Comparison of ENCODE assay signal across 31 mouse cellular contexts in the genomic region with DNA sequence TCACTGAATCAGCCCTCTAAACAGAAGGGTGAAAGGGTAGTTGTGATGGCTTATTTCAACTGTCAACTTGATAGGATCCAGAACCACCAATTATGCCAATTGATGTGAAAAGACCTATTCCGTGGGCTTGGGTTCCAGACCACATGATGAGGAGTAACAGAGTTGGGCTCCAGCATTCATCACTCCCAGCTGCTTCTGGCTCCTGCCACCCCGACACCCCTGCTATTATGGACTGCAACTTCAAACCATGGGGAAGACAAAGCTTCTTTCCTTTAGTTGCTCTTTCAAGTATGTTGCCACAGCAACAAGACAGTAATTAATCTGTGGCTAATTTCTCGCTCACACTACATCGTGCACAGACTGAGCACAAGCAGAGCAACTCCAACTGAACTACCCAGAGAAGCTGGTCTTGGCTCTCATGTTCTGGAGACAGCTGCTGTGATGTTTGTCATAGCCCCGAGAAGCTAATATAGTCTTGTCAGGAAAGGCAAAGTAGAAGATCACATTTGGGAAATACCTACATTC.
DNase-seq lines count a peak whose midpoint lies in the region; ATAC-seq and TF ChIP-seq lines count a peak whose summit lies in the region.
"Had no signal": no experiment of that assay in that cellular context is flagged by ENCODE, and none has a peak within 500 bp of the region (broad histone marks: within the 10 kb centered on the region; RNA-seq: fewer than 3 reads in every experiment).

No protein-coding gene starts in this region.

- 24% methylated on average over 5 of the region's 5 CpGs for WGBS in forebrain, embryonic 13.5 days
- 60% methylated on average over 5 of the region's 5 CpGs for WGBS in forebrain, embryonic 11.5 days
- 60% methylated on average over 5 of the region's 5 CpGs for WGBS in embryonic facial prominence, embryonic 11.5 days

- no peaks in the 10 kb centered on the region for H3K9me3 ChIP-seq in forebrain, embryonic 13.5 days (replicated peaks)
- H3K9me3 ChIP-seq in forebrain, embryonic 11.5 days (ENCODE audit: control insufficient read depth, low read length) = no peaks in the 10 kb centered on the region
- H3K9me3 ChIP-seq in embryonic facial prominence, embryonic 11.5 days (replicated peaks; ENCODE audit: control insufficient read depth, low read length) = no peaks in the 10 kb centered on the region
- H3K9me3 ChIP-seq: embryonic facial prominence, embryonic 13.5 days; heart, embryonic 10.5 days; heart, embryonic 15.5 days; hindbrain, embryonic 12.5 days; limb, embryonic 10.5 days; limb, embryonic 15.5 days; megakaryocyte, embryonic 14.5 days; midbrain, embryonic 13.5 days had no signal

- H3K4me3 ChIP-seq in forebrain, embryonic 13.5 days = no peak overlapping the region
- H3K4me3 ChIP-seq in forebrain, embryonic 11.5 days (ENCODE audit: low read depth, low read length) = no peak overlapping the region
- no peak overlapping the region for H3K4me3 ChIP-seq in layer of hippocampus, adult 2 months
- H3K4me3 ChIP-seq in embryonic facial prominence, embryonic 11.5 days (ENCODE audit: low read depth, low read length) = no peak overlapping the region
- H3K4me3 ChIP-seq: embryonic facial prominence, embryonic 13.5 days; erythroblast, embryonic 14.5 days; heart, embryonic 10.5 days; heart, embryonic 15.5 days; hindbrain, embryonic 12.5 days; limb, embryonic 10.5 days; limb, embryonic 15.5 days; megakaryocyte, embryonic 14.5 days; midbrain, embryonic 13.5 days had no signal

- H3K27me3 ChIP-seq in forebrain, embryonic 13.5 days = no peaks in the 10 kb centered on the region
- no peaks in the 10 kb centered on the region for H3K27me3 ChIP-seq in forebrain, embryonic 11.5 days (ENCODE audit: control insufficient read depth, insufficient read depth, low read length)
- H3K27me3 ChIP-seq in embryonic facial prominence, embryonic 11.5 days (ENCODE audit: control insufficient read depth, insufficient read depth, low read length) = no peaks in the 10 kb centered on the region; the same call in 1 of the 2 replicates
- H3K27me3 ChIP-seq: embryonic facial prominence, embryonic 13.5 days; heart, embryonic 15.5 days; hindbrain, embryonic 12.5 days; limb, embryonic 15.5 days; megakaryocyte, embryonic 14.5 days; midbrain, embryonic 13.5 days had no signal

- peaks cover 14% of the 10 kb centered on the region for H3K4me1 ChIP-seq in forebrain, embryonic 13.5 days
- 0 out of 2 replicates have a peak, but pooled peaks cover 2% of the 10 kb centered on the region for H3K4me1 ChIP-seq in forebrain, embryonic 11.5 days (replicated peaks; ENCODE audit: control insufficient read depth, insufficient read depth, low read length)
- no peaks in the 10 kb centered on the region for H3K4me1 ChIP-seq in embryonic facial prominence, embryonic 11.5 days (ENCODE audit: control insufficient read depth, insufficient read depth, low read length)
- H3K4me1 ChIP-seq: embryonic facial prominence, embryonic 13.5 days; heart, embryonic 15.5 days; limb, embryonic 10.5 days; limb, embryonic 15.5 days had no signal

- 0 out of 2 replicates have a peak, but pooled peaks have one; percentile 30 for ATAC-seq in forebrain, embryonic 13.5 days
- ATAC-seq in forebrain, embryonic 11.5 days (replicated peaks; ENCODE audit: low FRiP score) = no peak
- no peak for ATAC-seq in embryonic facial prominence, embryonic 11.5 days (replicated peaks; ENCODE audit: insufficient number of reproducible peaks, low FRiP score, low TSS enrichment, low read depth)
- no peak for ATAC-seq in CD4-positive, CD25-positive, alpha-beta regulatory T cell, adult 4 months
- ATAC-seq: inflammation-experienced regulatory T-cells, adult 6 months; midbrain, embryonic 13.5 days had no signal

- H3K36me3 ChIP-seq in forebrain, embryonic 13.5 days (ENCODE audit: poor library complexity, severe bottlenecking) = no peaks in the 10 kb centered on the region
- H3K36me3 ChIP-seq in forebrain, embryonic 11.5 days (ENCODE audit: control insufficient read depth, insufficient read depth, low read length) = no peaks in the 10 kb centered on the region
- no peaks in the 10 kb centered on the region for H3K36me3 ChIP-seq in embryonic facial prominence, embryonic 11.5 days (replicated peaks; ENCODE audit: control insufficient read depth, insufficient read depth, low read depth, low read length)
- H3K36me3 ChIP-seq: embryonic facial prominence, embryonic 13.5 days; heart, embryonic 10.5 days; heart, embryonic 15.5 days; hindbrain, embryonic 12.5 days; limb, embryonic 10.5 days; limb, embryonic 15.5 days; midbrain, embryonic 13.5 days had no signal

- no peak overlapping the region for H3K4me2 ChIP-seq in forebrain, embryonic 13.5 days
- no peak overlapping the region for H3K4me2 ChIP-seq in forebrain, embryonic 11.5 days (ENCODE audit: low read depth, low read length, severe bottlenecking)
- H3K4me2 ChIP-seq in embryonic facial prominence, embryonic 11.5 days (ENCODE audit: low read depth, low read length) = no peak overlapping the region
- H3K4me2 ChIP-seq: embryonic facial prominence, embryonic 13.5 days; heart, embryonic 15.5 days; hindbrain, embryonic 12.5 days; limb, embryonic 15.5 days; lung, embryonic 14.5 days; midbrain, embryonic 13.5 days had no signal

- DNase-seq in forebrain, embryonic 11.5 days (ENCODE audit: low spot score) = no peak
- DNase-seq in layer of hippocampus, adult 2 months (ENCODE audit: low spot score in 2 of 2) = no peak
- DNase-seq in layer of hippocampus, postnatal 25 days (ENCODE audit: extremely low spot score in 1 of 2, low spot score in 1 of 2) = no peak
- DNase-seq in MN1 (ENCODE audit: low spot score) = peak; percentile 76
- DNase-seq in embryonic facial prominence, embryonic 11.5 days (ENCODE audit: low spot score) = peak; percentile 39
- DNase-seq in left cerebral cortex, postnatal 36 days (ENCODE audit: low spot score in 2 of 2) = no peak
- DNase-seq: adrenal gland, postnatal 25 days; cerebellum, adult 2 months; cerebellum, postnatal 14 days; gastrocnemius, postnatal 25 days; heart, adult 11 months; kidney, adult 18-20 months; kidney, postnatal 36 days; layer of hippocampus, postnatal 36 days; lung, embryonic 14.5 days; right cerebral cortex, adult 18-20 months; spleen, adult 18-20 months; thymus, postnatal 25 days had no signal

- no peak for TF ChIP-seq CTCF in layer of hippocampus, adult 2 months (conservative IDR thresholded peaks at IDR 0.05)

- H3K27ac ChIP-seq in forebrain, embryonic 13.5 days = no peak overlapping the region
- H3K27ac ChIP-seq in forebrain, embryonic 11.5 days (ENCODE audit: low read depth, low read length) = no peak overlapping the region
- peak overlapping the region; percentile 56 for H3K27ac ChIP-seq in layer of hippocampus, adult 2 months
- H3K27ac ChIP-seq in embryonic facial prominence, embryonic 11.5 days (replicated peaks; ENCODE audit: low read depth, low read length) = no peak overlapping the region
- H3K27ac ChIP-seq: embryonic facial prominence, embryonic 13.5 days; heart, embryonic 10.5 days; heart, embryonic 15.5 days; hindbrain, embryonic 12.5 days; limb, embryonic 10.5 days; limb, embryonic 15.5 days; liver, embryonic 14.5 days; midbrain, embryonic 13.5 days had no signal

- intact Hi-C loops in left cerebral cortex, postnatal 36 days (cut with DNase I) = no loop called here

- H3K9ac ChIP-seq in forebrain, embryonic 13.5 days = no peak overlapping the region
- no peak overlapping the region for H3K9ac ChIP-seq in forebrain, embryonic 11.5 days (ENCODE audit: low read length)
- no peak overlapping the region for H3K9ac ChIP-seq in embryonic facial prominence, embryonic 11.5 days (replicated peaks; ENCODE audit: low read length)
- H3K9ac ChIP-seq: embryonic facial prominence, embryonic 13.5 days; heart, embryonic 15.5 days; hindbrain, embryonic 12.5 days; limb, embryonic 15.5 days; liver, embryonic 14.5 days; lung, embryonic 14.5 days; midbrain, embryonic 13.5 days had no signal

Comparison
In these comparisons a context has a peak if more than half of its experiments do, and no peak if none do; other contexts are left out.
1. DNase-seq: peak in MN1 (single experiment) and embryonic facial prominence, embryonic 11.5 days (single experiment); none in forebrain, embryonic 11.5 days (single experiment), layer of hippocampus, adult 2 months (0 of 2), layer of hippocampus, postnatal 25 days (0 of 2) and left cerebral cortex, postnatal 36 days (0 of 2).